Mouse (Mus musculus) heart, embryonic 13.5 days (tissue): Measurements from ENCODE around the gene Olfr412. TPM values are rescaled to one million over a fixed set of nuclear protein-coding genes. Genes with fewer than 3 reads are reported as not detected.
A peak's percentile ranks its signal among the peaks of the same experiment; 100 is the strongest.

Experiments
- ATAC-seq: fragments of 200-750 bp; cut with Nextera tagmentation; 2 replicates; pipeline ENCODE4 v1.8.0; 2017; ENCODE audit warnings: moderate TSS enrichment; ENCODE audit not compliant: insufficient number of reproducible peaks, low FRiP score, low TSS enrichment; ENCODE audit errors: extremely low read depth
- H3K27ac ChIP-seq: fragments of 300-500 bp; sonication (generic); replicated peaks from 2 replicates; pipeline ENCODE4 v1.5.1; 2015; ENCODE audit warnings: moderate library complexity, mild to moderate bottlenecking, inconsistent platforms
- H3K27me3 ChIP-seq: fragments of 300-500 bp; sonication (generic); replicated peaks from 2 replicates; pipeline ENCODE4 v1.6.1; 2015; ENCODE audit warnings: mild to moderate bottlenecking, inconsistent platforms
- H3K36me3 ChIP-seq: fragments of 300-500 bp; sonication (generic); 2 replicates; pipeline ENCODE4 v1.6.1; 2015; ENCODE audit warnings: mild to moderate bottlenecking, inconsistent platforms
- H3K4me1 ChIP-seq: fragments of 300-500 bp; sonication (generic); 2 replicates; pipeline ENCODE4 v1.6.1; 2015; ENCODE audit warnings: inconsistent platforms
- H3K4me2 ChIP-seq: fragments of 300-500 bp; sonication (generic); 2 replicates; pipeline ENCODE4 v1.6.1; 2015; ENCODE audit warnings: inconsistent platforms, mild to moderate bottlenecking, moderate library complexity
- H3K4me3 ChIP-seq: fragments of 300-500 bp; sonication (generic); 2 replicates; pipeline ENCODE4 v1.5.1; 2015; ENCODE audit warnings: moderate library complexity, mild to moderate bottlenecking, inconsistent platforms
- H3K9ac ChIP-seq: fragments of 300-500 bp; sonication (generic); 2 replicates; pipeline ENCODE4 v1.6.1; 2015; ENCODE audit warnings: inconsistent platforms, mild to moderate bottlenecking, moderate library complexity
- H3K9me3 ChIP-seq: fragments of 300-500 bp; sonication (generic); 2 replicates; pipeline ENCODE4 v1.6.1; 2016; ENCODE audit warnings: inconsistent platforms
- WGBS: fragments of 180-500 bp; shearing (Covaris S2); methylation state at CpG from one replicate; pipeline ENCODE4 v1.1.7; 2015; ENCODE audit warnings: mixed read lengths; 5-methylcytosine and 5-hydroxymethylcytosine counted together
- polyA plus RNA-seq: library from polyadenylated mRNA; unstranded; fragments of >200 nt; fragmentation: Nextera tagmentation; extraction: Ambion mirVana; gene quantifications from 2 replicates; pipeline ENCODE4 v1.2.1, GENCODE M21; 2015

The Olfr412 gene
- not detected in 2 replicates for polyA plus RNA-seq

- H3K36me3 ChIP-seq: no peaks in the 10 kb centered on the region
- WGBS: 61% methylated on average over 1 of the region's 1 CpGs
- peaks cover 10% of the 10 kb centered on the region for H3K9me3 ChIP-seq
- H3K4me2 ChIP-seq: no peak within 1 kb of the TSS
- H3K4me3 ChIP-seq: no peak within 1 kb of the TSS
- H3K9ac ChIP-seq: no peak within 1 kb of the TSS
- no peaks in the 10 kb centered on the region for H3K4me1 ChIP-seq
- ATAC-seq: no peak
- H3K27ac ChIP-seq: no peak within 1 kb of the TSS
- H3K27me3 ChIP-seq: peaks cover 4% of the 10 kb centered on the region; the same call in 1 of the 2 replicates
Measured at GRCm38 (mm10) chr11:74361769-74362168, at the start of gene Olfr412. Gene Olfr412 (plus strand): TSS chr11:74362069.

- Histone ChIP-seq H3K4me2 (no peak overlapping the region), H3K9ac (no peak overlapping the region), H3K4me1 (no peaks in the 10 kb centered on the region), H3K36me3 (no peaks in the 10 kb centered on the region), H3K27me3 (no peaks in the 10 kb centered on the region), H3K9me3 (no peaks in the 10 kb centered on the region), H3K27ac (no peak overlapping the region), H3K4me3 (no peak overlapping the region)
- ATAC-seq: no peak
- WGBS: 41% methylated on average over 2 of the region's 2 CpGs
Measured at GRCm38 (mm10) chr11:74326044-74326443, 35.8 kb upstream of the Olfr412 start.

GRCm38 (mm10) chr11:74328781-74329180, 33.1 kb upstream of the Olfr412 start:
- no peak for ATAC-seq
- no peak overlapping the region for H3K27ac ChIP-seq
- no peak overlapping the region for H3K9ac ChIP-seq
- no peaks in the 10 kb centered on the region for H3K9me3 ChIP-seq
- H3K4me1 ChIP-seq: no peaks in the 10 kb centered on the region
- H3K36me3 ChIP-seq: no peaks in the 10 kb centered on the region
- no peak overlapping the region for H3K4me2 ChIP-seq
- no peak overlapping the region for H3K4me3 ChIP-seq
- H3K27me3 ChIP-seq: no peaks in the 10 kb centered on the region

- Histone ChIP-seq H3K4me1 (no peaks in the 10 kb centered on the region), H3K9ac (no peak within 1 kb of the TSS), H3K9me3 (no peaks in the 10 kb centered on the region), H3K27ac (no peak within 1 kb of the TSS), H3K4me2 (no peak within 1 kb of the TSS), H3K27me3 (no peaks in the 10 kb centered on the region), H3K36me3 (no peaks in the 10 kb centered on the region), H3K4me3 (no peak within 1 kb of the TSS)
- 64% methylated on average over 6 of the region's 6 CpGs for WGBS
- no peak for ATAC-seq
Measured at GRCm38 (mm10) chr11:74337931-74338330, 23.9 kb upstream of the Olfr412 start, which contains the start of gene Olfr410. Gene Olfr410 (minus strand): TSS chr11:74338031.

- Histone ChIP-seq H3K4me3 (no peak within 1 kb of the TSS), H3K36me3 (no peaks in the 10 kb centered on the region), H3K4me2 (no peak within 1 kb of the TSS), H3K9me3 (peaks cover 8% of the 10 kb centered on the region), H3K27ac (no peak within 1 kb of the TSS), H3K27me3 (no peaks in the 10 kb centered on the region), H3K9ac (no peak within 1 kb of the TSS), H3K4me1 (no peaks in the 10 kb centered on the region)
- WGBS: 75% methylated on average over 3 of the region's 3 CpGs
- ATAC-seq: no peak
Measured at GRCm38 (mm10) chr11:74352550-74352949, 9.3 kb upstream of the Olfr412 start, which contains the start of gene Olfr411. Gene Olfr411 (minus strand): TSS chr11:74352650.

- Histone ChIP-seq H3K9ac (no peak overlapping the region), H3K4me1 (no peaks in the 10 kb centered on the region; the same call in 1 of the 2 replicates), H3K27ac (no peak overlapping the region), H3K27me3 (peaks cover 20% of the 10 kb centered on the region), H3K4me2 (no peak overlapping the region), H3K9me3 (peaks cover 5% of the 10 kb centered on the region; the same call in 1 of the 2 replicates), H3K4me3 (no peak overlapping the region), H3K36me3 (no peaks in the 10 kb centered on the region)
- no peak for ATAC-seq
- WGBS: 13% methylated on average over 22 of the region's 22 CpGs
Measured at GRCm38 (mm10) chr11:74371393-74372100, 9.7 kb downstream of the Olfr412 start.

- WGBS: 68% methylated on average over 3 of the region's 3 CpGs
- ATAC-seq: no peak
- Histone ChIP-seq H3K36me3 (no peaks in the 10 kb centered on the region), H3K9ac (no peak overlapping the region), H3K27me3 (0 out of 2 replicates have a peak, but pooled peaks cover 5% of the 10 kb centered on the region), H3K4me2 (no peak overlapping the region), H3K9me3 (no peaks in the 10 kb centered on the region), H3K4me1 (no peaks in the 10 kb centered on the region; the same call in 1 of the 2 replicates), H3K27ac (no peak overlapping the region), H3K4me3 (no peak overlapping the region)
Measured at GRCm38 (mm10) chr11:74376847-74377246, 15.0 kb downstream of the Olfr412 start.

GRCm38 (mm10) chr11:74379166-74379873, 17.5 kb downstream of the Olfr412 start:
- no peaks in the 10 kb centered on the region for H3K36me3 ChIP-seq
- WGBS: 61% methylated on average over 4 of the region's 4 CpGs
- H3K9me3 ChIP-seq: no peaks in the 10 kb centered on the region
- H3K27me3 ChIP-seq: 0 out of 2 replicates have a peak, but pooled peaks cover 5% of the 10 kb centered on the region
- no peak for ATAC-seq
- no peak overlapping the region for H3K4me3 ChIP-seq
- H3K9ac ChIP-seq: no peak overlapping the region
- H3K27ac ChIP-seq: no peak overlapping the region
- H3K4me2 ChIP-seq: no peak overlapping the region
- peaks cover 5% of the 10 kb centered on the region; the same call in 1 of the 2 replicates for H3K4me1 ChIP-seq

- Histone ChIP-seq H3K27me3 (no peaks in the 10 kb centered on the region), H3K36me3 (peaks cover 13% of the 10 kb centered on the region), H3K4me1 (peaks cover 25% of the 10 kb centered on the region), H3K27ac (peak overlapping the region; percentile 53), H3K4me3 (no peak overlapping the region), H3K9ac (no peak overlapping the region), H3K4me2 (no peak overlapping the region), H3K9me3 (no peaks in the 10 kb centered on the region)
- no peak for ATAC-seq
- 67% methylated on average over 9 of the region's 9 CpGs for WGBS
Measured at GRCm38 (mm10) chr11:74385674-74386073, 23.8 kb downstream of the Olfr412 start.

GRCm38 (mm10) chr11:74387203-74387602, 25.3 kb downstream of the Olfr412 start:
- Histone ChIP-seq H3K27me3 (no peaks in the 10 kb centered on the region), H3K27ac (no peak overlapping the region), H3K4me1 (peaks cover 23% of the 10 kb centered on the region), H3K36me3 (peaks cover 22% of the 10 kb centered on the region), H3K9ac (no peak overlapping the region), H3K9me3 (no peaks in the 10 kb centered on the region), H3K4me3 (no peak overlapping the region), H3K4me2 (no peak overlapping the region)
- 72% methylated on average over 5 of the region's 5 CpGs for WGBS
- no peak for ATAC-seq

- Histone ChIP-seq H3K4me3 (no peak overlapping the region), H3K9ac (no peak overlapping the region), H3K4me2 (no peak overlapping the region), H3K27me3 (no peaks in the 10 kb centered on the region), H3K9me3 (no peaks in the 10 kb centered on the region), H3K27ac (no peak overlapping the region), H3K4me1 (peaks cover 33% of the 10 kb centered on the region), H3K36me3 (peaks cover 33% of the 10 kb centered on the region)
- 77% methylated on average over 11 of the region's 11 CpGs for WGBS
- no peak for ATAC-seq
Measured at GRCm38 (mm10) chr11:74391899-74392298, 30.0 kb downstream of the Olfr412 start.
